Mouse (Mus musculus) CD4-positive helper T cell, adult 2 months (primary cell): ENCODE results near the gene Ace2.

ENCODE experiments used
- DNase-seq: peaks from one replicate; pipeline ENCODE4 v3.0.0-alpha.2; 2012; ENCODE audit warnings: low read depth, missing footprints, low spot score

Gene Ace2

DNA sequence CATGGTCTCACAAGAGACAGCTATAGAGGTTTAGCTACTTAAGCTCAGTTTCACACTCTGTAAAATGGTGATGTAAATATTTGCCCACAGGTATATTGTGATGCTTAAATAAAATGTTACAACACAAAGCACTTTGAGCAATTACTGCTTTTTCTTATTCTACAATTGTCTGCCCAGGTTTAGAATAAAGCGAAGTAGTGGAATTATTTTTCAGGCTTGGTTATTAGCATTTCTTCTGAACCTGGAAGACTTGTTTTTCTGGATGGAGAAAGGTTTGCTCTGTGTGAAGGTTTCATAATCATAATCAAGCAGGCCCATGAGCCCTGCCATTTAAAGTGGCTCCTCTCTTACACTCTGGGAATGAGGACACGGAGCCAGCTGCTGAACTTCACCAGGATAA lies at the start of gene Ace2:
TSS of gene Ace2 (plus strand) at position 301 of the 400 bp plus-strand sequence.
- DNase-seq: no peak

- DNase-seq: no peak
These were observed 49.2 kb upstream of the Ace2 start for GRCm38 (mm10) chrX:164089916-164090315.

DNA sequence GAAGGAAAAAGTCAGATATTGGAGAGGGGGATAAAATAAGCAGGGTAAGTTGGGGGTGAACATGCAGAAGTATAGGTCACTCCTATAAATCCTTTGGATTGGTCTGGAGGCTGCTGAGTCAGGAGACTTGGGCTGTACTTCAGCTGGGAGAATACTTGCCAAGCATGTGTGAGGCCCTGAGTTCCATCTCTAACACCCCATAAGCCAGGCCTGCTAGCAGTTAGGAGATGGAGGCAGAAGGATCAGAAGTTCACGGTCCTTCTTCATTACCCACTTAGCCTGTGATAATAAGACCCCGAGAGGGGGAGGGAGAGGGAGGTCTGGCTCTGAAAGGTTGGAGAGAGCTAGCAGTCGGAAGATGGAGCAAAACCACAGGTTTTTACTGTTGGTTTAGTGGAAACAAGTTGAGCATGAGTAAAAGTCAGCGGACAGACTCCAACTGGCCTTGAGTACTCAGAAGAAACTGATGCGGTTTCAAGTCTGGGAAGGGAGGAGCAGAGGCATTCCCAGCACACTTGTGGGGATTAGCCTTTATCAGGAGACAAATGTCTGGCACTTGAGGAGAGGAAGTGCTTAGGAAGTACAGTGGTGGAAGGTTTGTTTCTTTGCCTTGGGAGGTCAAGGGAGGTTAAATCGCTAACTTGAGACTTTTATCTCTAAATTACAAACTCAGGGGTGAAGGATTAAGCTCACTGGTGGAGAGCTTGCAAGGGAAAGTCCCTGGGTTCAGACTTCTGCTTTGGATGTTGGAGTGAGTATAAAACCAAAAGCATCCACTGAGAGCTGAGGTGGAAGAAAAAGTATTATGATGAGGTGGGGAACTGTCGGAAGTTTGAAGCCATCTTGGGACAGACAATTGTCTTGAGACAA lies 46.6 kb upstream of the Ace2 start:
- no peak for DNase-seq

GRCm38 (mm10) chrX:164093435-164093834 lies 45.7 kb upstream of the Ace2 start:
- DNase-seq: no peak

DNA sequence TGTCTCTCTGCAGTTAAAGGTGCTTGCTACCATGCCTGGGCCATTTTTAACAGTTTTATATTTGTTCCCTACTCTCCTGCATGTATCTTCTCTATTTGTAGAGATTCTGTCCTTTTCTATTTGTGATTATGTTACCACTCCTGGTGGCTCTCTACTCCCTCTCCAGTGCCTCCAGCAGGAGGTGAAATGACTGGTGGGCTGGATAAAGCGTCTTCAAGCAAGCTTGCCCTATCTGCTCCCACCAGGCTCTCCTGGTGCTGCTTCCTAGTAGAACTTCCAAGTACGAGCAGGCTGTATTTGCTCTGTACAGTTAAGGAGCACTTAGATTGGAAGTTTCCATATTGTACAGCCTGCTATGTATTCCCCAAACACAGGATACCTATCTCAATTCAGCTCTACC lies 43.3 kb upstream of the Ace2 start:
- DNase-seq: no peak

GRCm38 (mm10) chrX:164101483-164101882 lies 37.6 kb upstream of the Ace2 start:
- no peak for DNase-seq

GRCm38 (mm10) chrX:164102198-164102597 lies 36.9 kb upstream of the Ace2 start:
- no peak for DNase-seq

DNA sequence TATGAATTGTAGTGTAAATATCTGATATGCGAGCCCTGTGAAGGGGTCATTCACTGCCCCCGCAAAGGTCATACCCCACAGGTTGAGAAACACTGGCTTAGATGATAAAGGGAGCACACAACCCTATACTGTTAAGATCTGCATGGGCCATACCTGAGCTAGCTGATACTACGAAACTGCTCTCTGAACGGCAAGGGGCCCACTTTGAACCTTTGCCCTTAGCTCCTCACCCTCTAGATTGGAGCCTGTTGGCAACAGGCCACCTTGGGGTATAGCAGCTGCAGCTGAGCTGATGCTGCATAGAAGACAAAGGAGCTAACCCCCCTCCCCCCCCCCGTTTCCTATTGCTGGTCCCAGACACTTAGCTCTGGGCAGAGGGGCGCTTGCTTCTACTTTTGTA lies 36.5 kb upstream of the Ace2 start:
- DNase-seq: no peak

GRCm38 (mm10) chrX:164111146-164111545 lies 28.0 kb upstream of the Ace2 start:
- no peak for DNase-seq

DNA sequence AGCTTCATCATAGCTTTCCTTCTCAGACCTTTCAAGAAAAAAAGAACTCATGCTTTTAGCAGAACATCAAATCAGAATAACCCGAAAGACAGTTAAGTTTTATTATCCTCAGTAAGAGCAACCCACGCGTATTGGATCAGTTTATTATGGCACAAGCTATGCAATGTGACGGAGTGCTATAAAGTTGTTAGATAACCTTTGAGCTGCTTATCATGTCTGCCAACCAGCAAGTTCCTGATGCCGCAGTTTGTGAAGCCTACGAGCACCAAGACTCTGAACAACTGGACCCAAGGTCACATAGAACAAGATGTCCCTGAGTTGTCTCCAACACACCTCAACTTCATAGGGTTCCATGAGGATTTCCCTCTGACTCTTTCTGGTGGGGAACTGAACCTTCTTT lies 25.4 kb upstream of the Ace2 start:
- DNase-seq: no peak

DNA sequence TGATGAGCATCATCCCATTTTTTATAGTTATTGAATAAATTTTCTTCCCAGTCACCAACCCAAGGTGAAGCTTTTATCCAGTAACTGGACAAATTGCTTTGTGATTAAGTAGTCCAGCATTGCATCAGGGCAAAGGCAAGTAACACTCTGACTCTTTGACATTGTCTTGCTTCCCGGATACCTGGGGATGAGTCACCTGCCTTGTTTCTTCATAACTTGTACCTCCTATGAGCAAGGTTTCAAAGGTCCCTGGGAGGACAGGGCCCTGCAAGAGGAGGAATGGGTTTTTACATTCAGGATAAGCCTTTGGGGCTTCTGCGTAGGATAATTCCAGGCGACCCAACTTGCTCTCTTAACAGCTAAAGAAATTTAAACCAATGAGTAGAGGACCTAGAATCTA lies 15.2 kb upstream of the Ace2 start:
- no peak for DNase-seq

- DNase-seq: no peak
These were observed 5.6 kb upstream of the Ace2 start for GRCm38 (mm10) chrX:164133531-164133930.

- DNase-seq: no peak
These were observed 3.8 kb upstream of the Ace2 start for GRCm38 (mm10) chrX:164135304-164135818.

- DNase-seq: no peak
These were observed 6.5 kb downstream of the Ace2 start for GRCm38 (mm10) chrX:164145463-164146250.

DNA sequence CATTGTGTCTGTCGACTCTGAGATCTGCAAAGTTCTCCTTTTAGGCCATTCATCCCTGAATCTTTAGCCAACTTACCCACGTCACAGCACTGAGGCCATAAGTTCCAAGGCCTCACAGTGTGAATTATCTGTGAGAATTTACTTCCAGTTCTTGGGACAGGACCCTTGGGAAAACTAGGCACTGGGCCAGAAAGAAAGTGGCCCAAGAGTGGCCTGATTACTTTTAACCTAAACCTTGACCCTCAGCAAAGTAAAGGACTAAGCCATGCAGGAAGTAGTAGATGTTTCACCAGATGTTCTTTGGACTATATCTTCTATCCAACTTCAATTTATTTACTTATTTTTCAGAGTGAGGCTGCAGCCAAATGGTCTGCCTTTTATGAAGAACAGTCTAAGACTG lies 13.6 kb downstream of the Ace2 start:
- DNase-seq: no peak

DNA sequence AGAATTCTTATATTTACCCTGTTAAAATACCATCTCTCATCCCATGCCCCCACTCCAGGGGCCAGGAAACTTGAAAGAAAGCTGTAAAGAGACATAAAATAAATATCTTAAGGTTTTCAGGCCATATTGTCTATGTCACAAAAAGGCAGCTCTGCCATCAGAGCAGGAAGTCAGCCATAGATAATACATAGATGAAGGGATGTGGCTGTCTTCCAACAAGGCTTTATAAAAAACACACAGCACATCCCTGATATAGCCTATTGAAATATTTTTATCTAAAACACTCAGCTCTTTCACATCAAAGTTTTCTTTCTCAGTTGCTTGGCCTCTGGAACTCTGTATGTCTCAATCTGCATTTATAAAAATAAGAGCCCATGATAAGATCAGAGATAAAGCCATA lies 14.5 kb downstream of the Ace2 start:
- DNase-seq: no peak

- no peak for DNase-seq
These were observed 15.5 kb downstream of the Ace2 start for GRCm38 (mm10) chrX:164154594-164154993.

- no peak for DNase-seq
These were observed 25.5 kb downstream of the Ace2 start for GRCm38 (mm10) chrX:164164681-164165080.

DNA sequence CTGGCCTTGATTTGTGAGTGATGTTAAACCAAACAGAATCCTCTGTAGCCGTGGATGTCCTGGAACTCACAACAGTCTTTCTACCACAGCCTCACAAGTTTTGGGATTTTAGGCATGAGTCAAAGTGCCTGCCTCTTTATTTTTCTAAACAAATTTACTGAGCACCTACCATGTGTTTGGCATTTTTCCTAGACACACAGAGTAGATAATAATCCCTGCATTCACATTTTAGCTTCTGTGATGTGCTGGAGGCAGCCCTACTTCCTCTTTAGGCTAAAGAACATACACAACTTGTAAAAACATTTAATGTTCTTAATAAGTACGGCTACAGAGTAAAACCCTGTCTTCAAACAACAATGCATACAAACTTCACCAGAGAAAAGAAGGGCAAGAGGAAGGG lies 31.9 kb downstream of the Ace2 start:
- no peak for DNase-seq

GRCm38 (mm10) chrX:164173880-164174279 lies 34.7 kb downstream of the Ace2 start:
- no peak for DNase-seq

DNA sequence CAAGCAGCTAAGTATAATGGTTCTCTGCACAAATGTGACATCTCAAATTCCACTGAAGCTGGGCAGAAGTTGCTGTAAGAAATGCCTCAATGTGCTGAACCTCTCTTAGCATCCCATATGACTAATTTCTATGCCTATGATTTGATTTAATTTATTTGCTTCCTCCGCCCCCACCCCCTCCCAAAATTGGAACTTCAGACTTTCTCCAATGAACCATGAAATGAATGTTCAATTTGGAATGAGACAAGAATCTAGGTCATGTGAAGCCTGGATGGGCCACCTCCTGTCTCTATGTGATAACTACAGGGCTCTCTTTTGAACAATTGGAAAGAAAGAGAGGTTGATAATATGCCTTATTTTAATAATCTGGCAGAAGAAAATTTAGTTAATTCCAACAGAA lies 36.2 kb downstream of the Ace2 start:
- DNase-seq: no peak

- DNase-seq: no peak
These were observed 36.6 kb downstream of the Ace2 start for GRCm38 (mm10) chrX:164175780-164176179.

- no peak for DNase-seq
These were observed 39.7 kb downstream of the Ace2 start for GRCm38 (mm10) chrX:164178856-164179255.
